Mouse (Mus musculus) megakaryocyte, embryonic 14.5 days (primary cell): Measurements from ENCODE around the gene Slc35b2. TPM values are rescaled to one million over a fixed set of nuclear protein-coding genes. Genes with fewer than 3 reads are reported as not detected.

Source experiments
- H3K27me3 ChIP-seq: replicated peaks from 2 replicates; pipeline ENCODE3; 2012; ENCODE audit warnings: inconsistent platforms
- H3K36me3 ChIP-seq: replicated peaks from 2 replicates; pipeline ENCODE3; 2012; ENCODE audit warnings: low read length, inconsistent platforms, mixed read lengths
- H3K4me1 ChIP-seq: 2 replicates; pipeline ENCODE4 v1.6.1; 2012; ENCODE audit warnings: inconsistent platforms
- H3K4me3 ChIP-seq: replicated peaks from 2 replicates; pipeline ENCODE3; 2012; ENCODE audit warnings: moderate library complexity, mild to moderate bottlenecking, inconsistent platforms
- H3K9me3 ChIP-seq: 2 replicates; pipeline ENCODE4 v1.6.1; 2012; ENCODE audit warnings: inconsistent platforms
- FLI1 ChIP-seq: IDR thresholded peaks from 2 replicates; pipeline ENCODE4 v1.6.1; 2012; ENCODE audit warnings: low read length, inconsistent platforms, mixed read lengths
- GATA1 ChIP-seq: IDR thresholded peaks from 3 replicates; pipeline ENCODE4 v1.6.1; 2012; ENCODE audit warnings: mixed read lengths, low read length, inconsistent platforms, borderline replicate concordance
- polyA plus RNA-seq: library from polyadenylated mRNA; stranded (reverse); fragments of >175 nt; gene quantifications from 2 replicates; pipeline ENCODE4 v1.2.3, GENCODE M21; 2012; ENCODE audit warnings: low replicate concordance; ENCODE audit not compliant: insufficient read depth

Slc35b2 gene
- polyA plus RNA-seq, result 24.8 and 30.6 TPM in 2 replicates

DNA sequence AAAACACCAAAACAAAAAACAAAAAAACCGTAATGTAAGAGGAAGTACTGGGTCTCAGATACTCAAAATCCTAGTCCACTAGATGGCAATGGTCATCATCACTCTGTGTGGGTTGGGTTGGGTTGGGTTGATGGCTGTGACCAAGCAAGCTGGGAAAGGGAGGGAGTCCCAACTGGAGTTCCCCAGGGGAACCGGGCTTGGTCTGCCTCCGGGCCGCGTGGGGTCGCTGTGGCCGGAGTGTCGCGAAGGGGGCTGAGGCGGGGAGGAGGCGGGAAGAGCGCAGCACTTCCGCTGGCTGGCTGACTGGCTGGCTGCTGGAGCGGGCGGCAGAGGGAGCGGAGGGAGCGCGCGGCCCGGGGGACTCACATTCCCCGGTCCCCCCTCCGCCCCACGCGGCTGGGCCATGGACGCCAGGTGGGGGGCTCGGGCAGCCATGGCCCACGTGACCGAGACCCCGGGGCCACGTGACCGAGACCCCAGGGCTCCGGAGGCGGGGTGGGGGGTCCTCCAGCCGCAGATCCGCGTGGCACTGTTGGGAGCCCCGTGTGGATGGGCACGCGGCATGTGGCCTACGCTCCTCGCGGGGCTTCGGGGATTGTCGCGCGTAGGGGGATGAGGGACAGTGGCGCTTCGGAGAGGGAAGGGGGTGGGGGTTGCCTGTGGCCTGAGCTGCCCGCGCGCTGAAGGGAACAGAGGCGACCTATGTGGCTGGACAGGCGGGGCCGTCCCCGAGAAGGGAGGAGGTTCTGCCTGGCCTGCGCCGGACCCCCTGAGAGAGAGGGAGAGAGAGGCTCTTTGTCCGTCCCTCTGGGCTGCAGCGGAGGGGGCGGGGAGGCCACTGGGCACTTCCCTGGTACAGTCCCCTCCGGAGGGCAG, at the start of gene Slc35b2:
TSS of gene Slc35b2 (plus strand) at position 220 of the 876 bp plus-strand sequence.
- Histone ChIP-seq H3K4me1 (peaks cover 58% of the 10 kb centered on the region), H3K9me3 (no peaks in the 10 kb centered on the region), H3K4me3 (peak within 1 kb of the TSS; percentile 99), H3K36me3 (peaks cover 76% of the 10 kb centered on the region), H3K27me3 (peaks cover 11% of the 10 kb centered on the region)
- TF ChIP-seq FLI1 (0 out of 2 replicates have a peak, but pooled peaks have one; percentile 26), GATA1 (no peak)

DNA sequence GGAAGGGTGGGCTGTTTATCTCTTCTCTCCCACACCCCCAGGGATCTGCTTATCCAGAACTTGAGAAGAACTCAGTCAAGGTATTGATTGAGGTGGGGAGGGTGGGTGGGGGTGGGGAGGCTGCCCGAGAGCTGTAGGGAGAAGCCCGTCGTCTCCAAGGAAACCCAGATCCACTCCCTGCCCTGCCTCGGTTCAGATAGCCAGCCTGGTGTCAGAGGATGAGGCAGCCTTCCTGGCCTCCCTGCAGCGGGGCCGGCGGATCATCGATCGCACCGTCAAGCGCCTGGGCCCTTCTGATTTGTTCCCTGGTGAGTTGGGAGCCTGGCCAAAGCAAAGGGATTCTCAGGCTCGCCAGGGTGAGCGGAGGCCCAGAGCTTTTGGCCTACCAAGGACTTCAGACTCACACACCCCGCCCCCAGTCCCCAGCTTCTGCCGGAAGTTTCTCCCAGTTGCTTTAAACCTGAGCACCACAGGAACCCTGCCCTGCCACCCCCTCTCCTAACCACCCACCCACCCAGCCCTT, 48.4 kb upstream of the Slc35b2 start:
- Histone ChIP-seq H3K27me3 (no peaks in the 10 kb centered on the region), H3K36me3 (peaks cover 81% of the 10 kb centered on the region), H3K4me3 (no peak overlapping the region), H3K9me3 (no peaks in the 10 kb centered on the region), H3K4me1 (peaks cover 25% of the 10 kb centered on the region)
- TF ChIP-seq FLI1 (no peak), GATA1 (no peak)

DNA sequence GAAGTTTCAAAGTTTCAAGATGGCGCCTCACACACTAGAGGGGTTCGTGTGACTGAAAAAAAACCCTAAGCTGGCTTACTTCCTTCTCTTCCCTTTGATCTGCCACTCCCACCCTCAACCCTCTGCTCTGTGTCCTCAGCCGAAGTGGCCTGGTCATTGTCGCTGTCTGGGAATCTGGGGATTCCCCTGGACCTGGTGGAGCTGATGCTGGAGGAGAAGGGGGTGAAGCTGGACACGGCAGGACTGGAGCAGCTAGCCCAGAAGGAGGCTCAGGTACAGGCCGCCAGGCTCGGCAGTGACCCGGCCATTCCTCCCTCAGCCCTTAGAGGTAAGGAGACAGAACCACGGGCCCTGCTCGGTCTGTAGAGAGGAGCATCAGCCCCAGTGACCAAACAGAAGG, 47.9 kb upstream of the Slc35b2 start:
- Histone ChIP-seq H3K4me1 (peaks cover 25% of the 10 kb centered on the region), H3K36me3 (peaks cover 81% of the 10 kb centered on the region), H3K4me3 (no peak overlapping the region), H3K27me3 (no peaks in the 10 kb centered on the region), H3K9me3 (no peaks in the 10 kb centered on the region)
- TF ChIP-seq FLI1 (no peak), GATA1 (no peak)

DNA sequence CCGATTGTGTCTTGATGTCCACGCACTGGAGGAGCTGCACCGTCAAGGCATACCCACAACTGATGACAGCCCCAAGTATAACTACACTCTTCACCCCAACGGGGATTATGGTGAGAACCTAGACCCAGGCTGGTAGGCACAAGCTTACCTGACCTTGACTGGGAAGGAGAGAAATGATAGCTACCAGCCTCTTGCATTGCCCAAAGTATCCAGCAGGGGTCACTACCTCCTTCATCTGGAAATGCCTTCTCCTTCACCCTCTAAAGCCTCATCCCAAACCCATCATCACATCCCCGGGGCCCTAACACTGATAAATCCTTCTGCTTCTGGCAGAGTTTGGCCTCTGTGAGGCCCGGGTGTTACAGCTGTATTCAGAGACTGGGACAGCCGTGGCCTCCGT, 47.2 kb upstream of the Slc35b2 start:
- Histone ChIP-seq H3K4me1 (peaks cover 25% of the 10 kb centered on the region), H3K36me3 (peaks cover 78% of the 10 kb centered on the region), H3K4me3 (no peak overlapping the region), H3K9me3 (no peaks in the 10 kb centered on the region), H3K27me3 (no peaks in the 10 kb centered on the region)
- no peak for TF ChIP-seq GATA1
- no peak for TF ChIP-seq FLI1

DNA sequence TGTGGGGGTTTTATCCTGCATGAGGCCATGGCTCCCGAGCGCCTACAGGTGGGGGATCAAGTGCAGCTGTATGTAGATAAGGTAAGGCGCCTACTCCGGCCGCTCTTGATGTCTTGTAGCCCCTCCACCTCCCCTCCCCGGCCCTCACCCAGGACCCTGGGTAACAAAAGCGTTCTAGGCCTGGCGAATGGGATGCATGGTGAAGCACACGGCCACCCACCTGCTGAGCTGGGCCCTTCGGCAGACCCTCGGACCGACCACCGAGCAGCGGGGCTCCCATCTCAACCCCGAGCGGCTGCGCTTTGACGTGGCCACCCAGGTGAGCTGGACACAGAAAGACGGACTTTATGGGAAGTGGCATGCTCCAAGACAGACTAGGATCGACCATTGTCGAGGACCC, 46.5 kb upstream of the Slc35b2 start:
- peaks cover 25% of the 10 kb centered on the region for H3K4me1 ChIP-seq
- TF ChIP-seq GATA1, result no peak
- no peak for TF ChIP-seq FLI1
- peaks cover 73% of the 10 kb centered on the region for H3K36me3 ChIP-seq
- H3K27me3 ChIP-seq, result peaks cover 1% of the 10 kb centered on the region
- no peaks in the 10 kb centered on the region for H3K9me3 ChIP-seq
- no peak overlapping the region for H3K4me3 ChIP-seq

DNA sequence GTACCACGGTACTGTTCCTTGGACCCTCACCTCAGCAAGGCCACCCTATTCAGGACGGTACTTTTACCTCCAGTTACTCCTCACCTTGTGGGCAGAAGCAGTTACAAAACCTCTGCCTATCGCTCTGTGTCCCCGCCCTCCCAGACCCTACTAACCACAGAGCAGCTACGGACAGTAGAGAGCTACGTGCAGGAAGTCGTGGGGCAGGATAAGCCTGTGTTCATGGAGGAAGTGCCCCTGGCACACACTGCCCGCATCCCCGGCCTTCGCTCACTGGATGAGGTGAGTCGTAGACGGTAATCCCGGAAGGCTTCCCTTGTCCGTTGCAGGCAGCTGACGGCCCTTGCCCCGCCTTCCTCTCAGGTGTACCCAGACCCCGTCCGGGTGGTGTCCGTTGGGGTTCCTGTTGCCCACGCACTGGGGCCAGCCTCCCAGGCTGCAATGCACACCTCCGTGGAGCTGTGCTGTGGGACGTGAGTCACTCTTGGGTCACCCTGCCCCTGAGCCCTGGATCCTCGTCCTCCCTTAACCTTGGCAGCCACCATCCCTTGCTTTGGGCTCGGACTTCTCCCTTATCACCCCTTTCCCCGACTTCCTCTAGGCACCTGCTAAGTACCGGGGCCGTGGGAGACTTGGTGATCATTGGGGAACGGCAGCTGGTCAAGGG, 46.0 kb upstream of the Slc35b2 start:
- Histone ChIP-seq H3K9me3 (no peaks in the 10 kb centered on the region), H3K27me3 (peaks cover 7% of the 10 kb centered on the region), H3K36me3 (peaks cover 73% of the 10 kb centered on the region), H3K4me1 (peaks cover 28% of the 10 kb centered on the region), H3K4me3 (no peak overlapping the region)
- TF ChIP-seq FLI1, result no peak
- no peak for TF ChIP-seq GATA1

GRCm38 (mm10) chr17:45518766-45519475, 44.8 kb upstream of the Slc35b2 start:
- TF ChIP-seq FLI1 (no peak), GATA1 (no peak)
- Histone ChIP-seq H3K4me3 (no peak overlapping the region), H3K4me1 (peaks cover 39% of the 10 kb centered on the region), H3K27me3 (peaks cover 19% of the 10 kb centered on the region), H3K9me3 (no peaks in the 10 kb centered on the region), H3K36me3 (peaks cover 70% of the 10 kb centered on the region)

DNA sequence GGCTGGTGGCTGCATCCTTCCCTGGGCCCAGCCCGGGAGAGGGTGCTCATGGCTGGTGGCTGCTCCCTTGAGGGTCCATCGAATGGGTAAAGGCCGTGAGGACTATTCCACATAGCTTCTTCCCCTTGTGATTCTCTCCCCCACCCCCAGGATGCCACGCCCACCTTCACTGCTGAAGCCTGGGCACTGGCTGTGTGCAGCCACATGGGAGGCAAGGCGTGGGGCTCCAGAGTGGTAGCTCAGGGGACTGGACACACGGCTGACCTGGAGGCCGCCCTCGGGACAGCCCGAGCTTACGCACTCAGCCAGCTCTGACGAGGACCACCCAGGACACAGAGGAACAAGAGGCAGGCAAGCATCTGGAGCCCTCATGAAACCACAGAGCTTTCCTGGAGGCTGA, 43.5 kb upstream of the Slc35b2 start:
- Histone ChIP-seq H3K27me3 (peaks cover 31% of the 10 kb centered on the region), H3K4me3 (no peak overlapping the region), H3K36me3 (peaks cover 60% of the 10 kb centered on the region), H3K9me3 (no peaks in the 10 kb centered on the region), H3K4me1 (peaks cover 39% of the 10 kb centered on the region)
- no peak for TF ChIP-seq FLI1
- no peak for TF ChIP-seq GATA1

DNA sequence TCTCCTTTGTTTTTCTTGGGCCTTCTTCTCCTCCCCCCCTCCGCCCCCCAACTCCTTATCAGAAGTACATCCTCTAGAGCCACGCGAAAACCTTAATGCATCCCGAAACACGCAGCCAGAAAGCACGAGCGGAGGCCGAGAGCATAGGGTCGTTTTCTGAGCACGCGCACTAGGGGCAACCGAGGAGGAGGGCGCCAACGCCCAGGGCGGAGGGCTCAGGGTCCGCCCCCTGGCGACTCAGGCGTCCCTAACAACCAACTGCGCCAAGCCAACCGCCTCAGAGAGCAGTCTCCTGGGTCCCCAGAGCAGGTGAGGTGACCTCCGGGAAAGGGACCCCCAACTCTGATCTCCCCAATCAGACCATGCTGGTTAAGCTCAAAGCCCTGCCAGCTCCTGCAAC, 40.4 kb upstream of the Slc35b2 start, which contains the start of gene Tcte1:
TSS of gene Tcte1 (plus strand) at position 172 of the 400 bp plus-strand sequence.
- no peak for TF ChIP-seq FLI1
- no peak for TF ChIP-seq GATA1

More for the DNA sequence above, 40.4 kb upstream of the Slc35b2 start, which contains the start of gene Tcte1:
- Histone ChIP-seq H3K4me3 (peak within 1 kb of the TSS; percentile 42), H3K36me3 (peaks cover 29% of the 10 kb centered on the region), H3K9me3 (no peaks in the 10 kb centered on the region), H3K27me3 (peaks cover 56% of the 10 kb centered on the region), H3K4me1 (peaks cover 25% of the 10 kb centered on the region)
